Mouse (Mus musculus): ENCODE data around the gene Rapgef4. TPM values are rescaled to one million over a fixed set of nuclear protein-coding genes. Genes with fewer than 3 reads are reported as not detected.

The Rapgef4 gene
- polyA plus RNA-seq, 1 experiment from 2014 or later = 4.2 TPM

GRCm38 (mm10) chr2:72203609-72204008, 222.6 kb downstream of the Rapgef4 start:
- 15% methylated on average over 5 of the region's 5 CpGs for WGBS
- H3K27ac ChIP-seq (ENCODE audit: low read depth, low read length) = no peak overlapping the region
- ATAC-seq (replicated peaks; ENCODE audit: low FRiP score) (peak; percentile 41; the same call in 1 of the 2 replicates), DNase-seq (ENCODE audit: low spot score) (peak; percentile 55)
- peak overlapping the region; percentile 31; the same call in 1 of the 2 replicates for H3K4me2 ChIP-seq
- no peak overlapping the region for H3K4me3 ChIP-seq (ENCODE audit: low read depth, low read length)
- H3K9ac ChIP-seq (ENCODE audit: low read depth, low read length) = no peak overlapping the region
- H3K36me3 ChIP-seq (ENCODE audit: control insufficient read depth, insufficient read depth, low read length) = no peaks in the 10 kb centered on the region
- H3K4me1 ChIP-seq (replicated peaks; ENCODE audit: control insufficient read depth, insufficient read depth, low read length) = peaks cover 3% of the 10 kb centered on the region; the same call in 1 of the 2 replicates
- no peaks in the 10 kb centered on the region for H3K27me3 ChIP-seq (replicated peaks; ENCODE audit: control insufficient read depth, insufficient read depth, low read length)
- no peaks in the 10 kb centered on the region for H3K9me3 ChIP-seq (ENCODE audit: control insufficient read depth, low read length)

- peaks cover 3% of the 10 kb centered on the region; the same call in 1 of the 2 replicates for H3K4me1 ChIP-seq (replicated peaks; ENCODE audit: control insufficient read depth, insufficient read depth, low read length)
- H3K9me3 ChIP-seq (ENCODE audit: control insufficient read depth, low read length) = no peaks in the 10 kb centered on the region
- DNase-seq (ENCODE audit: low spot score) (no peak), ATAC-seq (replicated peaks; ENCODE audit: low FRiP score) (no peak)
- no peak overlapping the region for H3K27ac ChIP-seq (ENCODE audit: low read depth, low read length)
- 88% methylated on average over 5 of the region's 5 CpGs for WGBS
- no peaks in the 10 kb centered on the region for H3K36me3 ChIP-seq (ENCODE audit: control insufficient read depth, insufficient read depth, low read length)
- H3K4me2 ChIP-seq = no peak overlapping the region
- H3K9ac ChIP-seq (ENCODE audit: low read depth, low read length) = no peak overlapping the region
- no peak overlapping the region for H3K4me3 ChIP-seq (ENCODE audit: low read depth, low read length)
- no peaks in the 10 kb centered on the region for H3K27me3 ChIP-seq (replicated peaks; ENCODE audit: control insufficient read depth, insufficient read depth, low read length)
These were observed 224.8 kb downstream of the Rapgef4 start for GRCm38 (mm10) chr2:72205869-72206268.

DNA sequence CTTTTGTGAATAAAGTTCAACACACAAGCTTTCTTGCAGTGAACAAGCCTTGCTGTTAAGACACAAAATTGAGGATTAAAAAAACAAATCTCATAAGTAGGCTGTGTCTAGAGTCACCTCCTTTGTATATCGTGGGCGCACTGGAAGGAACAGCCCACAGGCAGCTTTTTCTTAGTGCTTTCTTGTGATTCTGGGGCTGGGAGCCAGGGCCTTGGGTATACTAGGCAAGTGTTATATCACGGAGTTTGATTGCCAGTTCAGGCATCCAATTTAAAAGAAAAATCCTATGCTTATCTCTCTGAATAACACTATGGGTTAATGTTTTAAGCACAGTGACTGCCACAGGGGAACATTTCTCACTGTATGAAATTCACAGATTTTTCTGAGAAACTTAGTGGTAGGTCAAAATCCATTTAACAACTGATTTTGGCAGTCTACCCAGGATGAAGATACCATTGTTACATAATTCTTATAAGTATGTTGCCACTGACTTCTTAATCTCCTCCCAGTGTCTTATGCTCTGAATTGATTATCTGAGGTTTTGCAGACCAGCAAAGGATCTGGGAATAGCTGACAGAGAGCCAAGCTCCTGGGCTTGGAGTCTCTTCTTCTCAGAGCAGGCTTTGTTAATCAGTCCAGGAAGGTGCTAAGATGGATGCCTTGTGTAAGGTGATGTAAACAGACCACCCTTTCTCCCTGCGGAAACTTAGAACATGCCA, 225.6 kb downstream of the Rapgef4 start:
- ATAC-seq (replicated peaks; ENCODE audit: low FRiP score) = no peak

DNA sequence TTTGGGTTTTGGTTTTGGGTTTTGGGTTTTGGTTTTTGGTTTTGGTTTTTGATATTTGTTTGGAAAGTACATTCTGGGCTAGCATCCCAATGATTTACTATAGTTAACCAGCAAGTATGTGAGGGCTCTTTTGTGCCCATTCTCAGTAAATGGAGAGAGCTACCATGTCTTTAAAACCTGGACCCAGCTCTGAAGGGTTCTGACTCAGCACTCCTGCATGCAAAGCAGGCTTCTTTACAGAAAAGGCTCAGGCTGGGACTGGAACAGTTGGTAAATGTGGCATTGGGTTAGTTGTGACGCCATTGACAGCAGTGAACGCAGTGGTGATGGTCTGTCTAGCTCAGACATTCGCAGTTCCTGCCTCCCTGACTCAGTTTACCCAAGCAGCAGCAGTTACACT, 236.3 kb downstream of the Rapgef4 start:
- DNase-seq (ENCODE audit: low spot score) (no peak), ATAC-seq (replicated peaks; ENCODE audit: low FRiP score) (no peak)
- H3K4me2 ChIP-seq = no peak overlapping the region
- H3K9me3 ChIP-seq (ENCODE audit: control insufficient read depth, low read length) = no peaks in the 10 kb centered on the region
- 75% methylated on average over 3 of the region's 3 CpGs for WGBS
- H3K4me3 ChIP-seq (ENCODE audit: low read depth, low read length) = no peak overlapping the region
- no peaks in the 10 kb centered on the region for H3K36me3 ChIP-seq (ENCODE audit: control insufficient read depth, insufficient read depth, low read length)
- no peak overlapping the region for H3K9ac ChIP-seq (ENCODE audit: low read depth, low read length)
- no peaks in the 10 kb centered on the region for H3K4me1 ChIP-seq (replicated peaks; ENCODE audit: control insufficient read depth, insufficient read depth, low read length)
- H3K27ac ChIP-seq (ENCODE audit: low read depth, low read length) = no peak overlapping the region
- H3K27me3 ChIP-seq (replicated peaks; ENCODE audit: control insufficient read depth, insufficient read depth, low read length) = no peaks in the 10 kb centered on the region

More for the DNA sequence above, 225.6 kb downstream of the Rapgef4 start:
- no peak for DNase-seq (ENCODE audit: low spot score)
- no peak overlapping the region for H3K4me3 ChIP-seq (ENCODE audit: low read depth, low read length)
- no peak overlapping the region for H3K4me2 ChIP-seq
- H3K27me3 ChIP-seq (replicated peaks; ENCODE audit: control insufficient read depth, insufficient read depth, low read length) = no peaks in the 10 kb centered on the region
- peaks cover under 1% of the 10 kb centered on the region; the same call in 1 of the 2 replicates for H3K4me1 ChIP-seq (replicated peaks; ENCODE audit: control insufficient read depth, insufficient read depth, low read length)
- H3K36me3 ChIP-seq (ENCODE audit: control insufficient read depth, insufficient read depth, low read length) = no peaks in the 10 kb centered on the region
- H3K9me3 ChIP-seq (ENCODE audit: control insufficient read depth, low read length) = no peaks in the 10 kb centered on the region
- WGBS = 81% methylated on average over 4 of the region's 4 CpGs
- no peak overlapping the region for H3K27ac ChIP-seq (ENCODE audit: low read depth, low read length)
- H3K9ac ChIP-seq (ENCODE audit: low read depth, low read length) = no peak overlapping the region

DNA sequence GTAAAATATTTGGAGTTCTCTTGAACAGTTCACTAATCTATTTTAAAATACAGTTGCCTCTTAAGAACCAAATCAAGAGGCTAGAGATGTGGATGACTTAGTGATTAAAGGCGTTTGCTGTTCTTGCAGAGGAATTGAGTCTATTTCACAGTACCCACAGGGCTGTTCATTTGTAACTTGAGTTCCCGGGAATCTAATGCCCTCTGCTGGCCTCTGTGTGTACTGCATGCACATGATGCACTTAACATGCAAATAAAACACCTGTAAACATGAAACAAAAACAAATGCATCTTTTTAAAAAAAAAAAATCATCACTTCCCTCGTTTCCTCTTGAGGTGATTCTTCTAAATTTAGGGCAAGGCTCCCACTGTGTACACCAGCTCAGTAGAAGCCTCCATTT, 238.9 kb downstream of the Rapgef4 start:
- Histone ChIP-seq H3K4me3 (ENCODE audit: low read depth, low read length) (no peak overlapping the region), H3K36me3 (ENCODE audit: control insufficient read depth, insufficient read depth, low read length) (no peaks in the 10 kb centered on the region), H3K27me3 (replicated peaks; ENCODE audit: control insufficient read depth, insufficient read depth, low read length) (no peaks in the 10 kb centered on the region), H3K4me2 (no peak overlapping the region), H3K9ac (ENCODE audit: low read depth, low read length) (no peak overlapping the region), H3K27ac (ENCODE audit: low read depth, low read length) (no peak overlapping the region), H3K4me1 (replicated peaks; ENCODE audit: control insufficient read depth, insufficient read depth, low read length) (no peaks in the 10 kb centered on the region), H3K9me3 (ENCODE audit: control insufficient read depth, low read length) (no peaks in the 10 kb centered on the region)
- WGBS = 17% methylated on average over 3 of the region's 3 CpGs
- DNase-seq (ENCODE audit: low spot score) (no peak), ATAC-seq (replicated peaks; ENCODE audit: low FRiP score) (no peak)

- H3K4me1 ChIP-seq (replicated peaks; ENCODE audit: control insufficient read depth, insufficient read depth, low read length) = no peaks in the 10 kb centered on the region
- H3K9me3 ChIP-seq (ENCODE audit: control insufficient read depth, low read length) = no peaks in the 10 kb centered on the region
- no peak overlapping the region for H3K4me3 ChIP-seq (ENCODE audit: low read depth, low read length)
- ATAC-seq (replicated peaks; ENCODE audit: low FRiP score) = no peak
- H3K9ac ChIP-seq (ENCODE audit: low read depth, low read length) = no peak overlapping the region
- no peaks in the 10 kb centered on the region for H3K27me3 ChIP-seq (replicated peaks; ENCODE audit: control insufficient read depth, insufficient read depth, low read length)
- no peak overlapping the region for H3K27ac ChIP-seq (ENCODE audit: low read depth, low read length)
- no peak overlapping the region for H3K4me2 ChIP-seq
- H3K36me3 ChIP-seq (ENCODE audit: control insufficient read depth, insufficient read depth, low read length) = no peaks in the 10 kb centered on the region
- DNase-seq (ENCODE audit: low spot score) = no peak
- WGBS = 80% methylated on average over 11 of the region's 11 CpGs
These were observed 240.2 kb downstream of the Rapgef4 start for GRCm38 (mm10) chr2:72221283-72221682.

- Histone ChIP-seq H3K27ac (ENCODE audit: low read depth, low read length) (no peak overlapping the region), H3K9ac (ENCODE audit: low read depth, low read length) (no peak overlapping the region), H3K27me3 (replicated peaks; ENCODE audit: control insufficient read depth, insufficient read depth, low read length) (no peaks in the 10 kb centered on the region), H3K36me3 (ENCODE audit: control insufficient read depth, insufficient read depth, low read length) (no peaks in the 10 kb centered on the region), H3K4me3 (ENCODE audit: low read depth, low read length) (no peak overlapping the region), H3K9me3 (ENCODE audit: control insufficient read depth, low read length) (no peaks in the 10 kb centered on the region), H3K4me2 (no peak overlapping the region), H3K4me1 (replicated peaks; ENCODE audit: control insufficient read depth, insufficient read depth, low read length) (no peaks in the 10 kb centered on the region)
- ATAC-seq (replicated peaks; ENCODE audit: low FRiP score) (no peak), DNase-seq (ENCODE audit: low spot score) (no peak)
- WGBS = 68% methylated on average over 7 of the region's 7 CpGs
These were observed 240.7 kb downstream of the Rapgef4 start for GRCm38 (mm10) chr2:72221706-72222105.

- DNase-seq (ENCODE audit: low spot score) (no peak), ATAC-seq (replicated peaks; ENCODE audit: low FRiP score) (no peak)
- H3K27ac ChIP-seq (ENCODE audit: low read depth, low read length) = no peak overlapping the region
- WGBS = 77% methylated on average over 4 of the region's 4 CpGs
- H3K4me3 ChIP-seq (ENCODE audit: low read depth, low read length) = no peak overlapping the region
- H3K9me3 ChIP-seq (ENCODE audit: control insufficient read depth, low read length) = no peaks in the 10 kb centered on the region
- no peaks in the 10 kb centered on the region for H3K27me3 ChIP-seq (replicated peaks; ENCODE audit: control insufficient read depth, insufficient read depth, low read length)
- H3K9ac ChIP-seq (ENCODE audit: low read depth, low read length) = no peak overlapping the region
- H3K4me2 ChIP-seq = no peak overlapping the region
- H3K36me3 ChIP-seq (ENCODE audit: control insufficient read depth, insufficient read depth, low read length) = no peaks in the 10 kb centered on the region
- H3K4me1 ChIP-seq (replicated peaks; ENCODE audit: control insufficient read depth, insufficient read depth, low read length) = no peaks in the 10 kb centered on the region
These were observed 241.2 kb downstream of the Rapgef4 start for GRCm38 (mm10) chr2:72222276-72222675.
